Mouse (Mus musculus) urinary bladder, postnatal 25 days (tissue): ENCODE results near the gene Aldh1a1.
"Not testable (repeated sequence)": the region's sequence is repeated elsewhere in the genome, so short reads cannot be mapped to it uniquely, and the experiment has no call there.

Source experiments
- DNase-seq: peaks from one replicate; pipeline ENCODE4 v3.0.0; 2022; ENCODE audit warnings: low spot score

The Aldh1a1 gene

GRCm38 (mm10) chr19:20492491-20492890 is at the start of gene Aldh1a1:
TSS of gene Aldh1a1 (plus strand) at chr19:20492715.
- DNase-seq = peak; percentile 26

- DNase-seq = no peak
Measured at GRCm38 (mm10) chr19:20447807-20448206, 44.7 kb upstream of the Aldh1a1 start.

DNA sequence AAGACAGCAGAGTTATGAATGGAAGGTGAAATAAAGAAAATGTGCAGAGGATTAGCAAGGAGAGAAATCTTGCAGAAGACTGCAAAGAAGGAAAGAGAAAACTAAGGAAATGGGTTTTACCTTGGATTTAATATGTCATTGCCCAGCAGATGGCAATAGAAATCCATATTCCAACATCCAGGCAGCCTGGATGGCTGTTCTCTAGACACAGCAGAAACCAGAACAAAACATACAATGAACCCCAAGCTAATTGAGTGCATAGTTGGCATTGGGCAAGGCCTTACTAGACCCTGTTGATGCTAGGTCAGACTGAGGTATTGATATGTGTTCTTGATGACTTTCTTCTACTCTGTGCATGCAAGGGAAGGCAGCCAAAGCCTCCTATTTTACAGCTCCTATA is 43.0 kb upstream of the Aldh1a1 start:
- no peak for DNase-seq

DNA sequence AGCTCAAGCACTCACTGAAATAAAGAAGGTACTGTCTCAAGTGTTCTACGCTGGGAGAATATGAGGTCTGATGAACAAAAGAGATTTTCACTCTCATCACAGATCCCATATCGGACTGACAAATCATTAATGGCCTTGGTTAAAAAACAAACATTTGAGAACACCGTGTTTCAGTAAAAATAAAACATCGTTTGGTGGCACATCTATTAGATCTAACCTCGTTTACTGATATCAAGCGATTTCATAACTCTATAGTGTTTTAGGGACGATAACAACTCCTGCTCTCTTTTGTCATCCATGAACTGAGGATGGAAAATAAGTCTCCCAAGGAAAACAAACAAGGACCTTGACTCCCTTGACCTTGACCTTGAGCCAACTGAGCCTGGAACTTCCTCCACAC is 41.5 kb upstream of the Aldh1a1 start:
- no peak for DNase-seq

- DNase-seq = peak; percentile 39
Measured at GRCm38 (mm10) chr19:20484497-20484896, 8.0 kb upstream of the Aldh1a1 start.

- peak; percentile 13 for DNase-seq
Measured at GRCm38 (mm10) chr19:20491950-20492349, 565 bp upstream of the Aldh1a1 start.

DNA sequence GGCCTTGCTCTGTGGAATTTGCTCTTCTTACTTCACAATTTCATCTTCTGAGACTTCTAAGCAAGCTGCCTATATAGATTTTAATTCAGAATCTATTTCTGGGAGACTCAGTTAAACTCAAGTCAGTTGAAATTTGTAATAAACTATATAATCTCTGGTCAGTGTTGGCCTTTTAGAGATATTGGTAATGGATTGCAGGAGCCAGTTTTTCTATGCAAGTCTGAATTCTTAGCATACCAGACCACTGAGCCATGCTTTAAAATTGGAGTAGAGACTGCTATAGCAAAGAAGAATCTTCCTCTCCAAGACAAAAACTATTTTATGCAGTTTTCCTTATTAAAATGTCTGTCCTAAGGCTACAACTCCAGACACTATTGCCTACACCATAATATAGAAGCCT is 4.0 kb downstream of the Aldh1a1 start:
- no peak for DNase-seq

GRCm38 (mm10) chr19:20505359-20505758 is 12.8 kb downstream of the Aldh1a1 start:
- DNase-seq = no peak

GRCm38 (mm10) chr19:20506936-20507615 is 14.6 kb downstream of the Aldh1a1 start:
- no peak for DNase-seq

- no peak for DNase-seq
Measured at GRCm38 (mm10) chr19:20508609-20509008, 16.1 kb downstream of the Aldh1a1 start.

GRCm38 (mm10) chr19:20511971-20512370 is 19.5 kb downstream of the Aldh1a1 start:
- DNase-seq = no peak

DNA sequence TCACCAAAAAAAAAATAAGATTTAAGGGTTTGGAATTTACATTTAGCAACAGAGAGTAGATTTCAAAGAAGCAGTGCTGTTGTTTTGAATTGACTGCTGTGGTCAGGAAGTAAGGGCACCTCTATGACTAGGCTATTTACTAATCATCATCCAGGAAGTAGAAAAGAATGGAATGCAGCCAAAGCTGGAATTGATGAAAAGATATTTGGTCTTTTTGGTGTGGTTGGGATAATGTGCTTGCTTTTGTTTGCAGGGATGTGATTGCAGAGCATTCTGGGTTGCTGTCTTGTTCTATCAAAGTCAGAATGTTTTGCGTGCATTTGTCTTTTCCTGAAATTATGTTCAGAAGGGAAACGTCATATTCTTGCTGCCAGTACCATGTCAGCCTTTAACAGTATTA is 20.7 kb downstream of the Aldh1a1 start:
- DNase-seq = no peak

- DNase-seq = no peak
Measured at GRCm38 (mm10) chr19:20513688-20514361, 21.3 kb downstream of the Aldh1a1 start.

- no peak for DNase-seq
Measured at GRCm38 (mm10) chr19:20516481-20516880, 24.0 kb downstream of the Aldh1a1 start.

DNA sequence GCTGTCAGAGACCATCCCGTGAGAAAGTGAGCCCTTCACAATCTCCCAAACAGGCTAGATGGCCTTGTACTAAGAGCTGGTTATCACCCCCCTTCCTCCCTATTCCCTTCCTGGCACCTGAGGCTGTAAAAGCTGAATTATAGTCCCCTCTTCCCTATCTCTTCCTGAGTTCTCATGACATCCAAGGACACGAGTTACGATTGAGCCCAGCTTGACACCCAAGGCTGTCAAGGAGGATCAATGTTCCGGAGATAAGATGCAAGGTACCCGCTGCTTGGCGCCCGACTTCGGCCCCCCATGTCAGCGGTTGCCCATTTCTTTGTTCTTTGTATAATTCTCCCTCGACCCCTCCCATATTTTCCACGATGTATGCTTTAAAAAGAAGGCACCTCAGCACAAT is 36.6 kb downstream of the Aldh1a1 start:
- not testable (repeated sequence) for DNase-seq

- peak; percentile 16 for DNase-seq
Measured at GRCm38 (mm10) chr19:20529921-20530696, 37.6 kb downstream of the Aldh1a1 start.

DNA sequence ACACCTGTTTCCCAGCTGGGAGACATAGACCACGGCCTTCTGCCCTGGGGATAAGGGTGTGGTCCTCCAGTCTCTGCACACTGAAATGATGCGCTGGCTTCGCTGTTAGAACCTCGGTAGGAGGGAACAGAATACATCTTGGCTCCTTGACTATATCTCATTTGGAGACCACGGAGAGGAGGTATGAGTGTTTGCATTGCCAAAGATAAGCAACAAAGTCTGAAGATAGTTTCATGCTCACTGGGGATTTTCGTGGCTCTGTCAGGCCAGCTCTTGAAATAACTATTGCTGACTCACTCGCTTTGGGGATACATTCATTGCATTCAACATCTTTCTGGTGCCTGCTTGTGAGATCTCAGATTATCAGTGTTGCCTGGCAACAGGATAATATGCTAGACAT is 44.0 kb downstream of the Aldh1a1 start:
- no peak for DNase-seq

- DNase-seq = no peak
Measured at GRCm38 (mm10) chr19:20541044-20541443, 48.5 kb downstream of the Aldh1a1 start.

DNA sequence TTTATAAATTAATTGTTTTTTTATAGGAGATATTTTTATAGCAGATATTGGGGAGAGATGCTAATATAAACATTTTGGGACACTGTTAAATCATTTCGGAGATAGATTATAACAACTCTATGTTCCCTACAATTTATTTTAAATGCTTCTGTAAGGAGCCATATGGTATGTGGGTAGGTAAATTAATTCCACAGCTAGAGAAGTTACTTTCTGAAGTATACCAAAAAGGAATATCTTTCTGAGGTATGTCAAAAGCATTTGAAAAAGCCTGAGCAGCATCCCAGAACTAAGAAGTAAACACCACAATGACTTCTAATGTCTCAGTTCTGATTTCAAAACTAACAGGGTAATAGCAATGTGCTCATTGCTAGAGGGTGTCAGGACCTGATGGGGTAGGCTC is 49.4 kb downstream of the Aldh1a1 start:
- no peak for DNase-seq

DNA sequence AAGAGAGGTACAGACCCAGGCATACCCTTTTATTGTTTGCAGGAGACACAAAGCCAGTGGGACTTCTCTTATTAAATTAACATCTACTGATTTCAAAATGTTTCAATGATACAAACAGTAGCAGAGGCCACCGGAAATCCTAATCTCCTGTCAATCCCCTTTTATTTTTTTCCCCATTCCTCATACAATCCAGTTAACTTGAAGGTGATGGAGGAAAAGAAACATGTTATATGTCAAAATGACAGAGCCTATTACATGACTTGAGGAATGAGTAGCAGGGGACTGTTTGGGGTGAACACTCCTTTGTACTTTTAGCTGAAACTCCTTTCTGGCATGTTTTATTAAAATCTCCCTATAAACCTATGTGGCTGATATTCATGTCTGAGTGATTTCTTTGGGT is 51.3 kb downstream of the Aldh1a1 start:
- no peak for DNase-seq

DNA sequence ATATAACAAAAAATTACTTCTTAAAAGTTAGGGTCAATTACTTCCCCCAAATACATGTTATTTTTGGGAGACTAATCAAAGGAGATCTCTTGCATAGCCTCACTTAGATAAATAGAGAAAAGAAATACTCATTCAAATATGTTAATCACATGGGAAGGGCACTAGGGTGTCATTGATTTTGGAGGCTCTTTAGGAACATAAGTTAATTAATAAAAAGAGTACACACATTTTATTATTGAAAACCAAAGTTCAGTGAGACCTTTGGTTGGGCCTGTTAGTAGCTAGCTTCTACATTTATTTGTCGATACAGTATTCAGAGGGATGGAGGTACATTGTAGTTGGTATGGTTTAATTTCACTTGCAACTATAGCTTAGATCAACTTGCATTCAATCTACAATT is 52.4 kb downstream of the Aldh1a1 start:
- no peak for DNase-seq

- DNase-seq = no peak
Measured at GRCm38 (mm10) chr19:20547025-20547424, 54.5 kb downstream of the Aldh1a1 start.

- no peak for DNase-seq
Measured at GRCm38 (mm10) chr19:20549409-20549808, 56.9 kb downstream of the Aldh1a1 start.
